Mouse (Mus musculus): ENCODE measurements around the gene Islr2.

DNA sequence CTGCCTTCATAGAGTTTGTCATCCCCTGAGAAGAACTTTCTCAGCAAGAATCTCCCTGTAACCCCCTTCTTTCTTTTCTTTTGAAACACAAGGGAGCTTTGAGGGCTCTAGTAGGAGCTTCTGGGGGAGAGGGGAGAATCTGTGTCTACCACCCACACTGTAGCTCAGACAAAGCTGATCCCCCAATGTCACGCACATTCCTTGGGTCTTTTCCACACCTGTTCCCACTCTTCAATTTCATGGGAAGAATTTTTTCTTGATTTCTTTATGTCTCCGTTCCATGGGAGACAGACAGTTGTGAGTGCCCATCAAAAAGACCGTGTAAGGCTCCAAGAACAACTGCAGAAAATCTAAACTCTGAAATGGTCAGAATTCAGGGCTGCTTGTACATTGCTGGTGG lies 35.2 kb downstream of the Islr2 start:
- no peak for TF ChIP-seq CTCF (IDR thresholded peaks at IDR 0.05; ENCODE audit: low read depth, low read length)
- TF ChIP-seq EP300 (IDR thresholded peaks at IDR 0.05; ENCODE audit: insufficient read depth, low read depth, low read length), result no peak
- no peak for TF ChIP-seq POLR2A (IDR thresholded peaks at IDR 0.05; ENCODE audit: insufficient read depth, low read length)
